Mouse (Mus musculus) layer of hippocampus, postnatal 10 days (tissue): ENCODE data around the gene Orc3. TPM values are rescaled to one million over a fixed set of nuclear protein-coding genes. Genes with fewer than 3 reads are reported as not detected.

Experiments used
- total RNA-seq, 2 experiments: library from RNA; stranded (reverse); gene quantifications; 2 replicates each; pipeline ENCODE4 v1.2.3; 2021

Gene Orc3
- total RNA-seq, 2 experiments from 2014 or later = 56.1 to 61.9 TPM

Other genes with a start within 250 kb of the Orc3 start
- 100 to 1,000 TPM in 1 of 2 experiments, 10 to 100 TPM in 1; 93.9 to 110 TPM for gene Akirin2, start 64.0 kb downstream of the Orc3 start, total RNA-seq
- gene Rars2, start within 50 bp of the Orc3 start, total RNA-seq = 10 to 100 TPM; 32.6 to 33.2 TPM
- 10 to 100 TPM; 26.6 to 29.2 TPM for gene Slc35a1, start 72.5 kb upstream of the Orc3 start, total RNA-seq
- 1 to 10 TPM; 2.3 to 2.5 TPM for gene Cfap206, start 115.3 kb upstream of the Orc3 start, total RNA-seq
- gene Gm136, start 141.3 kb upstream of the Orc3 start, total RNA-seq = not detected
- 10 to 100 TPM; 20.8 to 27.3 TPM for gene Smim8, start 163.5 kb upstream of the Orc3 start, total RNA-seq